Mouse (Mus musculus) megakaryocyte, embryonic 14.5 days (primary cell): ENCODE data around the gene Islr2.

Experiments
- FLI1 ChIP-seq: IDR thresholded peaks from 2 replicates; pipeline ENCODE4 v1.6.1; 2012; ENCODE audit warnings: low read length, inconsistent platforms, mixed read lengths
- GATA1 ChIP-seq: IDR thresholded peaks from 3 replicates; pipeline ENCODE4 v1.6.1; 2012; ENCODE audit warnings: mixed read lengths, low read length, inconsistent platforms, borderline replicate concordance

- TF ChIP-seq GATA1 = no peak
- TF ChIP-seq FLI1 = no peak
Measured at GRCm38 (mm10) chr9:58157838-58158237, 46.3 kb downstream of the Islr2 start.
